Mouse (Mus musculus) brain, adult 2 months (tissue): ENCODE measurements around the gene Trdn.

Experiments
- DNase-seq: peaks from one replicate; pipeline ENCODE4 v3.0.0; 2011; ENCODE audit warnings: low read depth, low spot score

Trdn gene

GRCm38 (mm10) chr10:33370534-33370933, 290.2 kb downstream of the Trdn start:
- no peak for DNase-seq

GRCm38 (mm10) chr10:33375474-33376029, 295.2 kb downstream of the Trdn start:
- DNase-seq: no peak
